Mouse (Mus musculus) MEL-GATA-1-ER (cell line): ENCODE measurements around the gene Slc36a3.
"Not testable (repeated sequence)": the region's sequence is repeated elsewhere in the genome, so short reads cannot be mapped to it uniquely, and the experiment has no call there.

Source experiments
- DNase-seq: peaks from one replicate; pipeline ENCODE4 v3.0.0-alpha.2; 2012; ENCODE audit warnings: low read depth; ENCODE audit errors: extremely low read depth

Gene Slc36a3

GRCm38 (mm10) chr11:55109521-55110300 is 41.8 kb downstream of the Slc36a3 start:
- DNase-seq: no peak

DNA sequence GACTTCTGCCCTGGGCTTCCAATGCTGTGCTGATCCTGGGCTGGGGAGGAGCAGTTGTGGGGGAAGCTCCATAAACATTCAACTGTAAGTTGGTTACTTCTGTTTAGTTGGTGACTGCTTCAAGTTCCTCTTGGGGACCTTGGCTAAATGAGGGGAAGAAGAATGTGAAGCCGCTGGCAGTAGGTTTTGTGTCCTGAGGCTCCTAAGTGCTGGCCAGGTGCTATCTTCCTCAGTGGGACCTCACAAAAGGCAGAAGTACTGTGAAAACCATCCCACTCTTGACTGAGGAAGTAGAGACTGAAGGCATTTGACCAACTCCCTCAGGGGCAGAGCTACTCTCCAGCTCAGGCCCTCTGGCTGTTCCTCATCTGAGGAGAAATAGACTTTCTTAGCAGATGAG is 44.9 kb downstream of the Slc36a3 start:
- no peak for DNase-seq

- no peak for DNase-seq
Measured at GRCm38 (mm10) chr11:55105389-55105788, 46.1 kb downstream of the Slc36a3 start.

DNA sequence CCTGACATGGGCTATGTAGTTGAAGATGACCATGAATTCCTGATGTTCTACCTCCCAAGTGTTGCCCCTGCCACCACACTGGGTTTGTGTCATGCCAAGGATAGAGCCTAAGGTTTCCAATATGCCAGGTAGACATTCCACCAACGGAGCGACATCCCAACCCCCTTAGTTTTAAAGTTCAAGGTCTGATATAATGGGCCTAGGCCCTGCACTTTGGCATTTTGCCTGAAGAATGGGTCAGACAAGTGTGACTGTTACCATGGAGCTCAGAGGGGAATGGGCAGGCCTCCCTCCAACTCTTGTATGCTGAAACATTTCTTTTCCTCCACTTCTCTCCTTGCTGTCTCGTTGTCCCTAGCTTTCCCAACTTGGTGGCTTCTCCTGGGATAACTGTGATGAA is 48.3 kb downstream of the Slc36a3 start:
- no peak for DNase-seq

- no peak for DNase-seq
Measured at GRCm38 (mm10) chr11:55102015-55102414, 49.5 kb downstream of the Slc36a3 start.

DNA sequence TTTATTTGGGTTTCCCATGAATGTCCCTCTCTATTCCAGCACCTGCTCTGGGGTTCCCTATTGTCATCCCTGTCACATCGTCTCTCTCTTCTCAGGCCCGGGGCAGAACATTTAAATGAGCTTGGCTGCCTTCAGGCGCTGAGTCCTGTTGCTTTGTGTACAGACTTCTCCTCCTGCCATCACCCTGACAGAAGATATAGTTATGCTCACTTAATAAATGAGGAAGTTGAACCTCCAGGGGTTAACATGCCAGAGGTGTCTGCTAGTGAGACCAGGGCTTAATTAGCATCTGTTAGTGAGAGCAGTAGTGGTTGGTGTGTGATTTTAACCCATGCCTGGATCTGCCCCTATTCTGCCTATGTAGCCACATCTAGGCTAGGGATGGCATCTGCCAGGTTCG is 51.6 kb downstream of the Slc36a3 start:
- peak; percentile 73 for DNase-seq

DNA sequence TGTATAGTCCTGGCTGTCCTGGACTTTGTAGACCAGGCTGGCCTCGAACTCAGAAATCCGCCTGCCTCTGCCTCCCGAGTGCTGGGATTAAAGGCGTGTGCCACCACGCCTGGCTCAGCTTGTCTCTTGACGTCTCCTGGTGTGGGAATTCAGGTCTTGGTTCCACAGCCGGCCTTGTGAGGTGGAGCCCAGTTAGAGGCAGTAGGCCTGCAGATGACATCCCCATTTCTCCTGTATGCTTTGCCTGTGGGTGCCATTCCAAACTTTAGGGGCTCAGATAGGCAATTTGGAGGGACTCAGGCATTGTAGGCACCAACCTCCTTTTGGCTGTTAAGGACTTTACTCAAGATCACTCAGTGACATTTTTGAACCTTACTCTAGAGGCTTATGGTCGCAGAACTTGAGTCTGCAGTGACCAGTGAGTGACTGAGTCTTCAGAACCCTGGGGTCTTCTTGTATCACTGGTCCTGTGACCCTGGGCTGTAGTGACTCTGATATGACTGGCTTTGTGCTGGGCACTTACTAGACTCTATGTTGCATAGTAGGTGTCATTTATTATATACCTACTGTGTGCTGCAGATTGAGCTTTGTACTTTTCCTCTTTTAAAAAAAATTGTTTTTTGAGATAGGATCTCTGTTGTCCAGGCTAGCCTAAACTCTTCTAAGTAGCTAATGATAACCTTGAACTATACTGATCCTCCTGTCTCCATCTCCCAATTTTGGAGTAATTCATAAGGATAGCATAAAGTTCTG is 52.3 kb downstream of the Slc36a3 start:
- DNase-seq: no peak

GRCm38 (mm10) chr11:55098189-55098915 is 53.2 kb downstream of the Slc36a3 start:
- no peak for DNase-seq

DNA sequence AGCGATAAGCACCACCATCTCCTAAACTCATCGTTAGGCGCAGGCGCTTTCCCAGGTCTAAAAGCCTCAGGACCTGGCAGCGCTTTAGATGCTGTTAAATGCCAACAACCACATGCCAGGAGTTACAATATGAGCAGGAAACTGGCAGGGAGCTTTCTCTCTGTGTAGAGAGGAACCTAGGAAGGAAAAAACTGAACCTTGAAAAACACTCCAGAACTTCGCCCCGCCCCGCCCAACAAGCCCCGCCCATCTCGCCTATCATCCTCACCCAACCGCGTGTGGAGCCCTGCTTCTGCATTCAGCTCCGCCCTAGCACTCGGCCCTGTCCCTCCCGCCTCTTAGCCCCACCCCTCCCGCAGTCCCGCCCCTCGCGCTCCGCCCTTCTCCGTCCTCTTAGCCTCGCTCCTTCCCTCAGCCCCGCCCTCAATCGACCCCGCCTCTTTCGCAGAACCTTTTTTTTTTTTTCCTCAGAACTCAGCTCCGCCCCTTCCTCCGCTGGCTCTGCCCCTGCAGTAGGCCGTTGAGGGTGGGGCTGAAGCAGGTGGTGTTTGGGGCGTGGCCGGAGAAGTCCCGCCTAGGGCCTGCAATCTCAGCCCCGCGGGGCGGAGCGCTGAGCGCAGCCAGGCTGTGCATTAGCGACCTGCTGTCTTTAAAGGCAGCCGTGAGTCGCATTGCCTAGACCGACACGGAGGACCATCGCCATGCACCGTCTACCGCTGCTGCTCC is 53.9 kb downstream of the Slc36a3 start, which contains the start of gene Gm2a:
Gene Gm2a, plus strand, starts transcription at position 653 of the 726 bp plus-strand sequence.
- DNase-seq: peak; percentile 84

DNA sequence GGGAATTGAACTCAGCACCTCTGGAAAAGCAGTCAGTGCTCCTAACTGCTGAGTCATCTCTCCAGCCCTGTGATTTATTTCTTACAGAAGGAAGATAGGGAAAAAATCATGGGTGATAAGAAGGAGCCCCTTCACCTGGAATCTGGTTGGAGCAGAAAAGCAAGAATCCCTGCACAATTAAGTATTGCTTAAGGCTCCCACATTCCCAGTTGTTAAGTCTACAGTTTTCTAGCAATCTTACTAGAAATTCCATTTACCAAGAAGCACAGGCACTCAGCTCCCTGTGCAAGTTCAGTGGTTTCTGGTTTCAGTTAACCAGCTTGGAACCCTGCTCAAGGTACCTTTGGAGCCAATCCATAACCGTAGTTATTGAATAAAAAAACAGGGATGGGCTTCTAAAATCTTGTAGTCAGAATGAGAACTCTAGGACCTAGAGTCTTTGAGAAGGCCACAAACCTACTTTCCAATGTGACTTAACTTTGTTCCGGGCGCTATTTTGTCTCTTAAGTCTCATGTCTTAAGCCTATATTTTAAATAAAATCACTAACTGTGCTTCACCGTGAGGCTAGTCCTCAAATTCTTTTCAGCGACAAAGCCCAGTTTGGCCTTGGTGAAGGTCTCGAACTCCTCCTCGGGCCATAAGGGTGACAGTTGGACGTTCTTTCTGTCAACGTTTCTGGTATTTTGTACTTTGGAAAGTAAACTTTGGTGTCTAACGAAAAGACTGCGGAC is 54.6 kb downstream of the Slc36a3 start:
- no peak for DNase-seq

GRCm38 (mm10) chr11:55096296-55096695 is 55.2 kb downstream of the Slc36a3 start:
- not testable (repeated sequence) for DNase-seq

DNA sequence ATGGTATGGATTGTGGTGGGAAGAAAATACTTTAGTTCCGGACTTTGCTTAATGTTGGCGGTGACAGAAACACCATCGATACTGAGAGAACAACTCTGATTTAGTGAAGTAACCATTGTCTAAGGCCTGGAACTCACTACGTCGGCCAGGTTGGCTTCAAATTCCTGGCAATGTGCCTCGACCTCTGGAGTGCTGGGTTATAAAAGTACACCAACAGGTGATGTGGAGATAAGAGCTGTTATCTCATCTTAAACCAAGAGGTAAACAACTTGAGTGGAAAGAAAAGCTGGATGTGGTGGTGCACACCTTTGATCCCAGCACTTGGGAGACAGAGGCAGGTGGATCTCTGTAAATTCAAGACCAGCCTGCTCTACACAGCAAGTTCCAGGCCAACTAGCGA is 58.4 kb downstream of the Slc36a3 start:
- no peak for DNase-seq

DNA sequence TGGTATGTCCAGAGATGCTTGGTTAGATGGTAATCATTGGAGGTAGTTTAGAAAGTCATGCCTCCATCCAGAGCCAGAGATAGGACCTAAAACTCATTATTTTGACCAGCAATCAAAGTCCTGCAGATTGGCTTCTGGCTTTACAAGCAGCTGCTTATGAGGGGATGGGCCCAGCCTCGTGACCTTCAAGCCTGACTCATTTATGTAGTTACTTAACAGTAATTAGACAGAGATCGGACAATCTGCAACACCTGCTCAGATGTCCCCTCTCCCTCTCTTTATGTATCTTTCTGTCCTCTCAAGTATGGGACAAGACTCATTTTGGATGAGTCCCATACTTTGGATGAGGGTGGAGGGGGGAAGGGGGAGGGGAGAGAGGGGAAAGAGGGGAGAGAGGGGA is 61.6 kb downstream of the Slc36a3 start:
- DNase-seq: no peak

DNA sequence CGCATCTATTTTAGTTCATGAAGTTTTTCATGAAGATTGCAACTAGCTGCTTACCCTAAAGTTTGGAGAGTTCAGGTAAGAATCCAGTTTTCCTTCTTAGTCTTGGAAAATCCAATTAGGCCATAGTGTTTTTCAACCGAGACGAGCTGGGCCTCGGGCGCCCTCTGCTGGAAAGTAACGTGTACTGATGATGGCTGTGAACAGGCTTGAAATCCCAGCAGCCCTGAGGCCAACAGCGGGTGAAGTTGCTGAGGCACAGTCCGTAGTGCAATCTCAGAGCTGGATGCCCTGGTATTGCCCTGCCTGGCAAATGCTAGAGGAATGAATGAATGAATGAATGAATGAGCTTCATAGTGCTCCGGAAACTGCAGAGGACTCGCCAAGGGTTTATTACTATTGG is 64.5 kb downstream of the Slc36a3 start:
- no peak for DNase-seq

GRCm38 (mm10) chr11:55085396-55085795 is 66.1 kb downstream of the Slc36a3 start:
- no peak for DNase-seq

GRCm38 (mm10) chr11:55084629-55085028 is 66.9 kb downstream of the Slc36a3 start:
- DNase-seq: no peak

DNA sequence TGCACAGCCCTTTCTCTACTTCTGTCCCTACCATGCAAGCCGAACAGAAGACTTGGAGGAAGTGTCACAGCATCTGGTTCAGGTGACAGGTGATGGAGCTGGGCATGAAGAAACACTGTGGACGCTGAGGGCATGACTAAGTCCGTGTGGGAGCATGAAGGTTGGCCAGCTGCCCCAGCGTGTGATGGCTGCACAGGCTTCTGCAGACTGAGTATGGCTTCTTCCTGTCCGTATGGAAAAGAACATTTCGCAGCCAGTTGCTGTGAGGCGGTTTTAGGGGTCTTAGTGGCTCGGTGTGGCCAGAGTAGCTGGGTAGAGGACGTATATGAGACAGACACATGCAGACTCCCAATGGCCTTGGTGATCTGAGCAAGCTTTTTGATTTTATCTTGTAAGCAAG is 70.3 kb downstream of the Slc36a3 start:
- no peak for DNase-seq

DNA sequence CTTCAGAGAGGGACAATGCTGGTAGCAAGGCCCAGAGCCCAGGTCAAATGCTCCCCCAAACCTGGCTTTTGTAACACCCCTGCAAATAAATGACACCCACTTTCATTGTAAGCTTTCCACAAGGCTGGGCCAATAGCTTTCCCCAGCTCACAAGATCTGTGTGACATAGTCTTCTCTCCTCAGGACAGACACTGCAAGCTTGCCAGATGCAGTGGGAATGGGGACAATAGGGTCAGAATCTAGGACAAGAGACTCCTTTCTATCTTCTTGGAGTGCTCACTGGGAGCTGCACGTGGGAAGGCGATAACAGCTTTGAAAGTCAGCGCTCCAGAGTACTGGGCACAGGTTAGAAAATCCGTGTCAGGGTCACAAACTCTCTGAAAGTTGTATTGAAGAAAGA is 72.3 kb downstream of the Slc36a3 start:
- no peak for DNase-seq

- DNase-seq: no peak
Measured at GRCm38 (mm10) chr11:55078502-55078901, 73.0 kb downstream of the Slc36a3 start.

DNA sequence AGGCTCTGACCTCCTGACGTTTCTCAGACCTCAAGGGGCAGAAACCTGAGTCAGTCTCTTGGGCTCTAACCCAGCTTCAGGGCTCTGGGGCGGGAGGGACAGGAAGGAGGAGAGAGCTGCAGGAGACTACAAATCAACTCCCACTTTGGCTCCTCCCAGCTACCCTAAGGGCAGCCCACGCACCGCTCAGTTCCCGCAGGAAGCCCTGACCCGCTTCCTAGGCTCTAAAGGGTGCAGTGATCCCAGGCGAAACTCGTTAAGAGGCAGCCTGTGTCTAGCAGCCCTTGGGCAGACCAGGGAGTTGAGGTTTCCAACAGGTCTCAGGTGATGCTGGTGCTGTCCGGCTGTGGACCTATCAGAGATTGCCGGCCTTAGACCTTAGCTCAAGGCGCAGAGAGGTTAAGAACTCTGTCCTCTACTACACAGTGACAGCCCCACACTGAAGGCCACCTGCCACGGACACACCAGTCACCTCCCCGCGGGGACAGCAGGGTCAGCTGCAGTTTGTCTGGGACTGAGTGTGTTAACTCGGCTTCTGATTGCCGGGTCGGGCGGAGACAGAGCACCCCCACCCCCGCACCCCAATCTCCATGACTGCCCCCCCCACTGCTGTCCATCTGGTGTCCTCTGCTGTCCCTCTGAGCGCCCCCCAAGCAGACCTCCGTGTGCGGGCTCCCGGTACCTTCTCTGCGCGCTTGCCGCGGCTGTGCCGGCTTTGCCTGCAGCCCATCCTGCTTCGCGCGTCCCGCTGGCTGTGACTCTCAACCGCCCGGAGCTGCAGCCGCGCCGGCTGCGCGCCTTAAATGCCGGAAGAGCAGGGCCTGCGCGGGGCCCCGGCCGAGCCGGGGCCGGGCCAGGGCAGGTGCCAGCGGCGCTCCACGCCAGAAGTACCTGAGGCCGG is 73.9 kb downstream of the Slc36a3 start, which contains the start of gene Ccdc69:
Gene Ccdc69, minus strand, starts transcription at position 801 of the 901 bp plus-strand sequence.
- DNase-seq: peak; percentile 31
